Mouse (Mus musculus): Measurements from ENCODE around the gene Slc38a10.

DNA sequence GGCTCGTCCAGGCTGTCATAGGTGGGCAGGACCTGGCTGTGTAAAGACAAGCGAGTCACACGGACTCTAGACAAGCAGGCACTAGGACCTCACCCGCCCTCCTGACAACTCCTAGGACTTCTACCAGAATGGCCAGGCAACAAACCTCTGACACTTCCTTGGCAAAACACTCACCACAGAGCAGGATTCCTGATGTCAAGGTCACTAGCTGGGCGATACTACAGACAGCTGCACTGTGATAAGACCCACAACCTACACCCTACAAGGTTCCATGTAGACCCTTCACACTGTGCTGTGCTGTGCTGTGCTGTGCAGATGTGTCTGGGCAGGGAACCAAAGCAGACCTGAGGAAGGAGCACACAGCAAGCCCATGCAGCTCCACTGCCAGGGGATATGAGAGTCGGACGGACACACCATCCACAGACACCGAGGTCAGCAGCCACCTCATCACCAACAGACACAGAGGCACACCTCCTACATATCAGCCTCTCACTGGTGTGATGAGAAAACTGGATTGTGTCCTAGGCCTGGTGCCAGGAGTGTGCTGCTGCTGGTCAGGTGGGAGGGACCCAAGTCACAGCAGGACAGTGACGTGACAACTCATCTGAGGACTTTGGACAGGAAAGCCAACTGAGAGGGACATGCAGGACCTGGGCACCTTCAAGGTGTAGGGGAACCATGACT lies 16.2 kb downstream of the Slc38a10 start:
- TF ChIP-seq CTCF (IDR thresholded peaks at IDR 0.05; ENCODE audit: borderline replicate concordance, insufficient read depth, low read length): no peak
- TF ChIP-seq POLR2A (IDR thresholded peaks at IDR 0.05; ENCODE audit: low read depth, low read length): no peak

Data from embryonic fibroblast, embryonic 13.5 days (primary cell).